17 mouse cellular contexts compared by ENCODE assay signal in the genomic region with DNA sequence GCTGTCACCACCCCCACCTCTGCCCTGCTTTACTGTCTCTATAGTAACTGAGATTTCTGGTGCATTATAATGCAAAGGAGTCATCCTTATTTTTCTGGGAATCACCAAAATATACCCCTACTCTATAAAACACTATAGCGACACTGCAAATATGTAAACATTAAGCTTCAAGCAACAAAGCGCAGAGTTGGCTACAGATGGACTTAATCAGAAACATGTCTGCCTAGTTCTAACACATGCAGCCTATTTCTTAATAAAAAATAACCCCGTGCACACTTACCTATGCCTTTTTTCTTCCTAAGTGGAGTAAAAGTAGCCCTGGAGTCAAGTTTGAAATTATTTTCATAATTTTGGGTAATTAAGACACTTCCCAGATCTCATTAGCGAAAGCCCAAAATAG.
DNase-seq lines count a peak whose midpoint lies in the region; ATAC-seq and TF ChIP-seq lines count a peak whose summit lies in the region.
"Had no signal": no experiment of that assay in that cellular context is flagged by ENCODE, and none has a peak within 500 bp of the region (broad histone marks: within the 10 kb centered on the region; RNA-seq: fewer than 3 reads in every experiment).

No protein-coding gene starts in this region.

- WGBS in forebrain, embryonic 11.5 days: 85% methylated on average over 4 of the region's 4 CpGs
- 78% methylated on average over 4 of the region's 4 CpGs for WGBS in forebrain, postnatal 0 days
- WGBS in embryonic facial prominence, embryonic 10.5 days: 49% methylated on average over 4 of the region's 4 CpGs
- 32% methylated on average over 4 of the region's 4 CpGs for WGBS in embryonic facial prominence, embryonic 13.5 days
- 40% methylated on average over 4 of the region's 4 CpGs for WGBS in limb, embryonic 11.5 days
- WGBS in kidney, embryonic 14.5 days: 89% methylated on average over 4 of the region's 4 CpGs

- no peaks in the 10 kb centered on the region for H3K27me3 ChIP-seq in forebrain, embryonic 11.5 days (ENCODE audit: control insufficient read depth, insufficient read depth, low read length)
- H3K27me3 ChIP-seq in forebrain, postnatal 0 days (ENCODE audit: insufficient read depth, low read length): no peaks in the 10 kb centered on the region
- H3K27me3 ChIP-seq in embryonic facial prominence, embryonic 10.5 days (replicated peaks; ENCODE audit: low read depth, poor library complexity, severe bottlenecking): no peaks in the 10 kb centered on the region
- H3K27me3 ChIP-seq in embryonic facial prominence, embryonic 13.5 days: no peaks in the 10 kb centered on the region
- no peaks in the 10 kb centered on the region for H3K27me3 ChIP-seq in limb, embryonic 11.5 days (ENCODE audit: control insufficient read depth, insufficient read depth, low read length)
- H3K27me3 ChIP-seq in kidney, embryonic 14.5 days (ENCODE audit: control insufficient read depth, insufficient read depth, low read length): no peaks in the 10 kb centered on the region
- H3K27me3 ChIP-seq: forebrain, embryonic 13.5 days; heart, embryonic 12.5 days had no signal

- ATAC-seq in forebrain, embryonic 11.5 days (replicated peaks; ENCODE audit: low FRiP score): no peak
- ATAC-seq in forebrain, postnatal 0 days: no peak
- no peak for ATAC-seq in embryonic facial prominence, embryonic 13.5 days (ENCODE audit: insufficient number of reproducible peaks, insufficient read depth, low FRiP score, low TSS enrichment, low read depth)
- ATAC-seq in limb, embryonic 11.5 days (ENCODE audit: insufficient number of reproducible peaks, low FRiP score, low TSS enrichment, low read depth): no peak
- ATAC-seq in kidney, embryonic 14.5 days (ENCODE audit: low FRiP score, low TSS enrichment): no peak
- ATAC-seq: forebrain, embryonic 13.5 days; inflammation-experienced regulatory T-cells, adult 6 months; intestine, postnatal 0 days had no signal

- no peaks in the 10 kb centered on the region for H3K36me3 ChIP-seq in forebrain, embryonic 11.5 days (ENCODE audit: control insufficient read depth, insufficient read depth, low read length)
- no peaks in the 10 kb centered on the region for H3K36me3 ChIP-seq in forebrain, postnatal 0 days (ENCODE audit: insufficient read depth)
- H3K36me3 ChIP-seq in embryonic facial prominence, embryonic 10.5 days (replicated peaks): no peaks in the 10 kb centered on the region; the same call in 1 of the 2 replicates
- H3K36me3 ChIP-seq in embryonic facial prominence, embryonic 13.5 days: no peaks in the 10 kb centered on the region
- no peaks in the 10 kb centered on the region for H3K36me3 ChIP-seq in limb, embryonic 11.5 days (ENCODE audit: control insufficient read depth, insufficient read depth, low read length)
- no peaks in the 10 kb centered on the region for H3K36me3 ChIP-seq in kidney, embryonic 14.5 days (ENCODE audit: control insufficient read depth, insufficient read depth, low read length)

- H3K4me1 ChIP-seq in forebrain, embryonic 11.5 days (replicated peaks; ENCODE audit: control insufficient read depth, insufficient read depth, low read length): no peaks in the 10 kb centered on the region; the same call in 1 of the 2 replicates
- H3K4me1 ChIP-seq in forebrain, postnatal 0 days (ENCODE audit: insufficient read depth): no peaks in the 10 kb centered on the region
- H3K4me1 ChIP-seq in embryonic facial prominence, embryonic 10.5 days: peaks cover 66% of the 10 kb centered on the region
- H3K4me1 ChIP-seq in embryonic facial prominence, embryonic 13.5 days: peaks cover 45% of the 10 kb centered on the region
- peaks cover 30% of the 10 kb centered on the region for H3K4me1 ChIP-seq in limb, embryonic 11.5 days (ENCODE audit: control insufficient read depth, insufficient read depth, low read length)
- peaks cover 20% of the 10 kb centered on the region; the same call in 1 of the 2 replicates for H3K4me1 ChIP-seq in kidney, embryonic 14.5 days (ENCODE audit: control insufficient read depth, insufficient read depth, low read length)

- DNase-seq in forebrain, embryonic 11.5 days (ENCODE audit: low spot score): peak; percentile 42
- DNase-seq in forebrain, postnatal 0 days: no peak
- DNase-seq in embryonic facial prominence, embryonic 10.5 days (ENCODE audit: low spot score): no peak
- DNase-seq in limb, embryonic 11.5 days (ENCODE audit: low spot score): no peak
- no peak for DNase-seq in cerebellum, postnatal 36 days
- no peak for DNase-seq in spleen, adult 18-20 months
- DNase-seq: adrenal gland, adult 2 months; adrenal gland, postnatal 25 days; cerebellum, adult 18-20 months; cerebellum, adult 9-11 months; gastrocnemius, postnatal 14 days had no signal

- no peaks in the 10 kb centered on the region for H3K9me3 ChIP-seq in forebrain, embryonic 11.5 days (ENCODE audit: control insufficient read depth, low read length)
- no peaks in the 10 kb centered on the region for H3K9me3 ChIP-seq in forebrain, postnatal 0 days (ENCODE audit: low read length)
- H3K9me3 ChIP-seq in embryonic facial prominence, embryonic 10.5 days: no peaks in the 10 kb centered on the region
- no peaks in the 10 kb centered on the region for H3K9me3 ChIP-seq in embryonic facial prominence, embryonic 13.5 days
- H3K9me3 ChIP-seq in limb, embryonic 11.5 days (ENCODE audit: control insufficient read depth, low read length): no peaks in the 10 kb centered on the region
- H3K9me3 ChIP-seq in kidney, embryonic 14.5 days (ENCODE audit: control insufficient read depth, low read length): no peaks in the 10 kb centered on the region
- H3K9me3 ChIP-seq: forebrain, embryonic 13.5 days; heart, embryonic 12.5 days had no signal

- H3K4me3 ChIP-seq in forebrain, embryonic 11.5 days (ENCODE audit: low read depth, low read length): no peak overlapping the region
- no peak overlapping the region for H3K4me3 ChIP-seq in forebrain, postnatal 0 days (ENCODE audit: low read depth, low read length)
- H3K4me3 ChIP-seq in embryonic facial prominence, embryonic 10.5 days: no peak overlapping the region
- H3K4me3 ChIP-seq in embryonic facial prominence, embryonic 13.5 days: no peak overlapping the region
- H3K4me3 ChIP-seq in limb, embryonic 11.5 days (ENCODE audit: low read depth, low read length): no peak overlapping the region
- H3K4me3 ChIP-seq in kidney, embryonic 14.5 days (ENCODE audit: low read length): no peak overlapping the region
- H3K4me3 ChIP-seq: forebrain, embryonic 13.5 days; heart, embryonic 12.5 days had no signal

- no peak for TF ChIP-seq CTCF in forebrain, postnatal 0 days (IDR thresholded peaks at IDR 0.05; ENCODE audit: low read depth)

- no peak overlapping the region for H3K27ac ChIP-seq in forebrain, embryonic 11.5 days (ENCODE audit: low read depth, low read length)
- H3K27ac ChIP-seq in forebrain, postnatal 0 days (ENCODE audit: low read depth, low read length): no peak overlapping the region
- H3K27ac ChIP-seq in embryonic facial prominence, embryonic 10.5 days (replicated peaks): peak overlapping the region; percentile 37; the same call in 1 of the 2 replicates
- 0 out of 2 replicates have a peak overlapping the region, but pooled peaks have one; percentile 5 for H3K27ac ChIP-seq in embryonic facial prominence, embryonic 13.5 days
- H3K27ac ChIP-seq in limb, embryonic 11.5 days (replicated peaks; ENCODE audit: low read depth, low read length): peak overlapping the region; percentile 75; the same call in 1 of the 2 replicates
- no peak overlapping the region for H3K27ac ChIP-seq in kidney, embryonic 14.5 days (ENCODE audit: low read depth, low read length)
- H3K27ac ChIP-seq: forebrain, embryonic 13.5 days had no signal

- no peak overlapping the region for H3K4me2 ChIP-seq in forebrain, embryonic 11.5 days (ENCODE audit: low read depth, low read length, severe bottlenecking)
- H3K4me2 ChIP-seq in forebrain, postnatal 0 days (ENCODE audit: low read depth): no peak overlapping the region
- H3K4me2 ChIP-seq in embryonic facial prominence, embryonic 13.5 days: no peak overlapping the region
- no peak overlapping the region for H3K4me2 ChIP-seq in limb, embryonic 11.5 days (ENCODE audit: low read depth, severe bottlenecking)
- no peak overlapping the region for H3K4me2 ChIP-seq in kidney, embryonic 14.5 days (replicated peaks; ENCODE audit: low read depth, low read length)
- H3K4me2 ChIP-seq: forebrain, embryonic 13.5 days; heart, embryonic 12.5 days had no signal

- no peak overlapping the region for H3K9ac ChIP-seq in forebrain, embryonic 11.5 days (ENCODE audit: low read length)
- H3K9ac ChIP-seq in forebrain, postnatal 0 days: no peak overlapping the region
- H3K9ac ChIP-seq in embryonic facial prominence, embryonic 13.5 days: no peak overlapping the region
- no peak overlapping the region for H3K9ac ChIP-seq in limb, embryonic 11.5 days (ENCODE audit: low read length)
- H3K9ac ChIP-seq in kidney, embryonic 14.5 days (ENCODE audit: low read depth, low read length): no peak overlapping the region
- H3K9ac ChIP-seq: forebrain, embryonic 13.5 days; heart, embryonic 12.5 days had no signal

Comparison
In these comparisons a context has a peak if more than half of its experiments do, and no peak if none do; other contexts are left out.
1. H3K27ac ChIP-seq: peak in embryonic facial prominence, embryonic 10.5 days (single experiment), embryonic facial prominence, embryonic 13.5 days (single experiment) and limb, embryonic 11.5 days (single experiment); none in forebrain, embryonic 11.5 days (single experiment), forebrain, postnatal 0 days (single experiment) and kidney, embryonic 14.5 days (single experiment).